Mouse (Mus musculus): ENCODE results near the gene Pkn1. TPM values are rescaled to one million over a fixed set of nuclear protein-coding genes. Genes with fewer than 3 reads are reported as not detected.

Pkn1 gene
- total and polyA plus RNA-seq, 2 experiments from 2014 or later = 21.7 to 71.2 TPM

DNA sequence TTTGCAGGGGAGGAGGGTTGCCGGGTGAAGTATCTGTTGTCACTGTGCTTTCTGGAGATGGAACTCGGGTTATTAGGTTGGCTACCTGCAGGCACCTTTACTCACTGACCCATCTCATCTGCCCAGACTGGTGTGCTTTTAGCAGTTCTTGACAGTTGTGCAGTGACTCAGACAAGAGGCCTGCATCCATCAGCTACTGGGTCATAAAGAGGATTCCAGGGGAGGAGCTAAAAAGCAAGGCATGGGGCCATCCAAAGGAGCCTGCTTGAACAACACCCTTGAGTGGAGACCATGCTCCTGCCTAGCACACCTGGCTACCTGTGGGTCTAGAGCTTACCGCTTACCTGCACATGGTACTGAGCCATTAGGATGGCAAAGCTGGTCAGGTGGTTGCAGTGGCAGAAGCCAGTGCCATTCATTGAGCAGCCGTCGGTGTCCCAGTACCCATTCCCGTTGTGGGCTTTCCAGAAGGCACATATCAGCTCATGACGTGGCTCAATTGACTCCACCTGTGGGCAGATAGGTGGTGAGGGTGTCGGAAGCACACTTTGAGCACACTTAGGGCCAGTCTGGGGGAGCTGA lies 26.6 kb upstream of the Pkn1 start:
- Histone ChIP-seq H3K27me3 (ENCODE audit: insufficient read depth, low read length) (no peaks in the 10 kb centered on the region), H3K27ac (ENCODE audit: low read depth, low read length) (no peak overlapping the region), H3K4me3 (ENCODE audit: low read depth, low read length) (no peak overlapping the region), H3K9me3 (ENCODE audit: low read length) (no peaks in the 10 kb centered on the region), H3K9ac (replicated peaks; ENCODE audit: low read length, poor library complexity, severe bottlenecking) (no peak overlapping the region), H3K4me1 (ENCODE audit: insufficient read depth, low read length) (no peaks in the 10 kb centered on the region), H3K4me2 (ENCODE audit: low read depth, low read length, poor library complexity, severe bottlenecking) (no peak overlapping the region), H3K36me3 (ENCODE audit: insufficient read depth, low read length) (peaks cover 52% of the 10 kb centered on the region)
- DNase-seq (ENCODE audit: low spot score) (no peak), ATAC-seq (ENCODE audit: low FRiP score) (no peak)
- no peak for TF ChIP-seq CTCF (IDR thresholded peaks at IDR 0.05)
- 94% methylated on average over 8 of the region's 8 CpGs for WGBS

DNA sequence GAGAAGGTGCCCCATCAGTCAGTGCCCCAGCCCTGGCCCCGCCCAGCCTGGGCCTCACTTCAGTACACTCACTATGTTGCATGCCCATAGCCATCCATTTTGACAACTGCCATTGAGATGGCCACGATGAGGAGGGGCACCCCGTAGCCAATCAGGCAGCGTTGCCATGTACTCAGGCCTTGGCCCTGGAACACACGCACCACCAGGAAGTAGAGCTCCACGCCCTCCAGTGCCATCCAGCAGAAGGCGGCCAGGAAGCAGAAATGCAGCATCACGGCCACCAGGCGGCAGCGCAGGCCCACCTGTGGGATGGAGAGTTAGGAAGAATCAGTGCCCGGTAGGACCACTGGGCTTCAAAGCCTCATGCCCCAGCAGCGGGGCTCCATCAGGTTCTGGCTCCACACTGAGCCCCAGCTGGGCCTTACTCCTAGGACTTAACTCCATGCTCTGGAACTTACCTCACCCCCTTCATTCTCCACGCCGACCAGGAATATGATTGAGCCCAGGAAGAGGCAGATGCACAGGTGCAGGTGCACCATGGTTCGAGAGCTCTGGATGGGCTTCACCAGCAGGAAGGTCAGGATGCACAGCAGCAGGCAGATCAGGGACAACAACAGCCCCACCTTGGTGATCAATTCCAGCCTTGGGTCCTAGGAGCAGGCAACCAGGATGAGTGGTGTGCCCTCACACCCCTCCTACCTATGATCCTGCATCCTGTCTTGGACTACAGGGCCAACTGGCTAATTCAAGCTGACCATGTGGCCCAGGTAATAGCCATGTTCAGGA lies 25.9 kb upstream of the Pkn1 start:
- Histone ChIP-seq H3K4me1 (ENCODE audit: insufficient read depth, low read length) (no peaks in the 10 kb centered on the region), H3K9me3 (ENCODE audit: low read length) (no peaks in the 10 kb centered on the region), H3K27ac (ENCODE audit: low read depth, low read length) (no peak overlapping the region), H3K9ac (replicated peaks; ENCODE audit: low read length, poor library complexity, severe bottlenecking) (no peak overlapping the region), H3K4me3 (ENCODE audit: low read depth, low read length) (no peak overlapping the region), H3K27me3 (ENCODE audit: insufficient read depth, low read length) (no peaks in the 10 kb centered on the region), H3K4me2 (ENCODE audit: low read depth, low read length, poor library complexity, severe bottlenecking) (no peak overlapping the region), H3K36me3 (ENCODE audit: insufficient read depth, low read length) (peaks cover 57% of the 10 kb centered on the region)
- ATAC-seq (ENCODE audit: low FRiP score) (peak; percentile 80), DNase-seq (ENCODE audit: low spot score) (peak; percentile 75)
- 38% methylated on average over 15 of the region's 15 CpGs for WGBS
- TF ChIP-seq CTCF (IDR thresholded peaks at IDR 0.05) = peak; percentile 95

GRCm38 (mm10) chr8:83723447-83724083 lies 24.6 kb upstream of the Pkn1 start:
- Histone ChIP-seq H3K4me2 (ENCODE audit: low read depth, low read length, poor library complexity, severe bottlenecking) (no peak overlapping the region), H3K4me3 (ENCODE audit: low read depth, low read length) (no peak overlapping the region), H3K9ac (replicated peaks; ENCODE audit: low read length, poor library complexity, severe bottlenecking) (no peak overlapping the region), H3K9me3 (ENCODE audit: low read length) (no peaks in the 10 kb centered on the region), H3K4me1 (ENCODE audit: insufficient read depth, low read length) (no peaks in the 10 kb centered on the region), H3K27ac (ENCODE audit: low read depth, low read length) (no peak overlapping the region), H3K36me3 (ENCODE audit: insufficient read depth, low read length) (peaks cover 62% of the 10 kb centered on the region), H3K27me3 (ENCODE audit: insufficient read depth, low read length) (no peaks in the 10 kb centered on the region)
- DNase-seq (ENCODE audit: low spot score) (no peak), ATAC-seq (ENCODE audit: low FRiP score) (no peak)
- no peak for TF ChIP-seq CTCF (IDR thresholded peaks at IDR 0.05)
- 87% methylated on average over 11 of the region's 11 CpGs for WGBS

- Histone ChIP-seq H3K9me3 (ENCODE audit: low read length) (no peaks in the 10 kb centered on the region), H3K27ac (ENCODE audit: low read depth, low read length) (no peak overlapping the region), H3K9ac (replicated peaks; ENCODE audit: low read length, poor library complexity, severe bottlenecking) (no peak overlapping the region), H3K4me1 (ENCODE audit: insufficient read depth, low read length) (no peaks in the 10 kb centered on the region), H3K27me3 (ENCODE audit: insufficient read depth, low read length) (no peaks in the 10 kb centered on the region), H3K4me3 (ENCODE audit: low read depth, low read length) (no peak overlapping the region), H3K4me2 (ENCODE audit: low read depth, low read length, poor library complexity, severe bottlenecking) (no peak overlapping the region), H3K36me3 (ENCODE audit: insufficient read depth, low read length) (peaks cover 62% of the 10 kb centered on the region)
- TF ChIP-seq CTCF (IDR thresholded peaks at IDR 0.05) = no peak
- WGBS = 90% methylated on average over 12 of the region's 12 CpGs
- ATAC-seq (ENCODE audit: low FRiP score) (no peak), DNase-seq (ENCODE audit: low spot score) (no peak)
Observed at GRCm38 (mm10) chr8:83722631-83723030, 23.7 kb upstream of the Pkn1 start.

- no peak for TF ChIP-seq CTCF (IDR thresholded peaks at IDR 0.05)
- WGBS = 90% methylated on average over 25 of the region's 25 CpGs
- no peaks in the 10 kb centered on the region for H3K27me3 ChIP-seq (ENCODE audit: insufficient read depth, low read length)
- peaks cover 62% of the 10 kb centered on the region for H3K36me3 ChIP-seq (ENCODE audit: insufficient read depth, low read length)
- DNase-seq (ENCODE audit: low spot score) (no peak), ATAC-seq (ENCODE audit: low FRiP score) (no peak)
- H3K4me2 ChIP-seq (ENCODE audit: low read depth, low read length, poor library complexity, severe bottlenecking) = no peak overlapping the region
- H3K27ac ChIP-seq (ENCODE audit: low read depth, low read length) = no peak overlapping the region
- H3K9me3 ChIP-seq (ENCODE audit: low read length) = no peaks in the 10 kb centered on the region
- H3K9ac ChIP-seq (replicated peaks; ENCODE audit: low read length, poor library complexity, severe bottlenecking) = no peak overlapping the region
- no peaks in the 10 kb centered on the region for H3K4me1 ChIP-seq (ENCODE audit: insufficient read depth, low read length)
- no peak overlapping the region for H3K4me3 ChIP-seq (ENCODE audit: low read depth, low read length)
Observed at GRCm38 (mm10) chr8:83721405-83722025, 22.5 kb upstream of the Pkn1 start.

Data from midbrain, postnatal 0 days (tissue).